Mouse (Mus musculus) stomach, postnatal 0 days (tissue): ENCODE data around the gene Cisd1.

Experiments
- CTCF ChIP-seq: IDR thresholded peaks from 2 replicates; pipeline ENCODE4 v1.5.1; 2016; ENCODE audit warnings: antibody characterized with exemption, low read depth, mild to moderate bottlenecking, moderate library complexity
- EP300 ChIP-seq: optimal IDR thresholded peaks from 2 replicates; pipeline ENCODE3; 2016; ENCODE audit warnings: antibody characterized with exemption

GRCm38 (mm10) chr10:71328382-71328781, 16.4 kb downstream of the Cisd1 start:
- TF ChIP-seq CTCF: no peak
- TF ChIP-seq EP300: no peak
